Mouse (Mus musculus): Measurements from ENCODE around the gene Arhgap8.

- TF ChIP-seq POLR2A (IDR thresholded peaks at IDR 0.05; ENCODE audit: borderline replicate concordance, insufficient read depth, low read length): no peak
- TF ChIP-seq CTCF (IDR thresholded peaks at IDR 0.05; ENCODE audit: borderline replicate concordance, insufficient read depth, low read depth, low read length): no peak
Measured at GRCm38 (mm10) chr15:84745831-84746230, 26.0 kb downstream of the Arhgap8 start.

Data from cerebellum, adult 2 months (tissue).